Mouse (Mus musculus): Measurements from ENCODE around the gene 1110008P14Rik.

1110008P14Rik gene

GRCm38 (mm10) chr2:32381775-32382223, at the start of gene 1110008P14Rik:
TSS of gene 1110008P14Rik (minus strand) at chr2:32381938.
- CTCF ChIA-PET: interaction anchor here (0.6 to 2.0 kb wide), 24 partner anchors 9 to 248 kb away, joined by 3 to 25 read pairs (median 3); partner anchors contain the start of gene Dnm1 (in 1 of the 4)

GRCm38 (mm10) chr2:32430701-32431676, 49.3 kb upstream of the 1110008P14Rik start:
- ChIA-PET CTCF (interaction anchor here (0.6 to 3.0 kb wide), 10 partner anchors 21 to 535 kb away, joined by 3 to 14 read pairs (median 4); no protein-coding TSS in a partner anchor), POLR2A (interaction anchor here in 3 of 4 experiments (0.6 to 1.7 kb wide), 19 partner anchors 9 to 626 kb away, joined by 3 to 7 read pairs (median 3); partner anchors contain the start of genes Slc25a25 (in 2 of the 3), Fam102a (in 1 of the 3) and Naif1 (in 1 of the 3))

More at GRCm38 (mm10) chr2:32381775-32382223, at the start of gene 1110008P14Rik:
- POLR2A ChIA-PET: interaction anchor here in 3 of 4 experiments (0.5 to 1.4 kb wide), 26 partner anchors 9 to 554 kb away, joined by 3 to 6 read pairs (median 3); partner anchors contain the start of genes Ciz1 (in 1 of the 3) and Swi5 (in 1 of the 3)

- CTCF ChIA-PET: interaction anchor here in 3 of 4 experiments (0.6 to 2.0 kb wide), 8 partner anchors 8 to 1959 kb away, joined by 3 to 10 read pairs (median 4); no protein-coding TSS in a partner anchor
- POLR2A ChIA-PET: interaction anchor here in 3 of 4 experiments (0.7 to 1.7 kb wide), 9 partner anchors 10 to 113 kb away, joined by 3 to 4 read pairs (median 3); no protein-coding TSS in a partner anchor
Measured at GRCm38 (mm10) chr2:32429215-32429891, 47.6 kb upstream of the 1110008P14Rik start.

- ChIA-PET CTCF (interaction anchor here in 3 of 4 experiments (0.8 to 2.0 kb wide), 5 partner anchors 9 to 24 kb away, joined by 3 to 10 read pairs (median 5); no protein-coding TSS in a partner anchor), POLR2A (interaction anchor here in 2 of 4 experiments (0.7 to 1.7 kb wide), 8 partner anchors 9 to 112 kb away, joined by 3 to 4 read pairs (median 3); no protein-coding TSS in a partner anchor)
Measured at GRCm38 (mm10) chr2:32428262-32428722, 46.6 kb upstream of the 1110008P14Rik start.

GRCm38 (mm10) chr2:32427720-32428119, 46.0 kb upstream of the 1110008P14Rik start:
- ChIA-PET CTCF (interaction anchor here in 1 of 4 experiments (0.8 kb wide), 1 partner anchor 23 kb away, joined by 3 read pairs; no protein-coding TSS in a partner anchor), POLR2A (no interaction called here)

- CTCF ChIA-PET: interaction anchor here in 1 of 4 experiments (0.6 kb wide), 1 partner anchor 19 kb away, joined by 3 read pairs; no protein-coding TSS in a partner anchor
- POLR2A ChIA-PET: interaction anchor here in 1 of 4 experiments (1.4 kb wide), 1 partner anchor 27 kb away, joined by 3 read pairs; no protein-coding TSS in a partner anchor
Measured at GRCm38 (mm10) chr2:32426141-32426540, 44.4 kb upstream of the 1110008P14Rik start.

- CTCF ChIA-PET: interaction anchor here in 1 of 4 experiments (0.6 kb wide), 1 partner anchor 20 kb away, joined by 3 read pairs; no protein-coding TSS in a partner anchor
- POLR2A ChIA-PET: interaction anchor here in 2 of 4 experiments (0.7 to 1.5 kb wide), 3 partner anchors 14 to 65 kb away, joined by 3 to 4 read pairs (median 3); no protein-coding TSS in a partner anchor
Measured at GRCm38 (mm10) chr2:32425568-32425967, 43.8 kb upstream of the 1110008P14Rik start.

- POLR2A ChIA-PET: interaction anchor here in 1 of 4 experiments (1.4 to 1.5 kb wide), 2 partner anchors 13 to 28 kb away, joined by 3 to 4 read pairs; no protein-coding TSS in a partner anchor
- CTCF ChIA-PET: no interaction called here
Measured at GRCm38 (mm10) chr2:32424796-32425195, 43.1 kb upstream of the 1110008P14Rik start.

- ChIA-PET POLR2A (interaction anchor here in 1 of 4 experiments (0.7 to 1.5 kb wide), 2 partner anchors 12 to 28 kb away, joined by 3 to 4 read pairs; partner anchors contain the start of gene Slc25a25), CTCF (interaction anchor here in 1 of 4 experiments (0.6 kb wide), 1 partner anchor 32 kb away, joined by 3 read pairs; no protein-coding TSS in a partner anchor)
Measured at GRCm38 (mm10) chr2:32423481-32424331, 42.0 kb upstream of the 1110008P14Rik start.

GRCm38 (mm10) chr2:32421851-32422251, 40.1 kb upstream of the 1110008P14Rik start:
- CTCF ChIA-PET: interaction anchor here (0.5 to 2.6 kb wide), 7 partner anchors 17 to 740 kb away, joined by 3 to 11 read pairs (median 5); no protein-coding TSS in a partner anchor
- POLR2A ChIA-PET: interaction anchor here in 1 of 4 experiments (1.2 kb wide), 2 partner anchors 61 kb away, joined by 3 read pairs; no protein-coding TSS in a partner anchor

- ChIA-PET POLR2A (no interaction called here), CTCF (interaction anchor here in 2 of 4 experiments (2.0 to 2.6 kb wide), 2 partner anchors 16 to 66 kb away, joined by 5 to 11 read pairs (median 9); no protein-coding TSS in a partner anchor)
Measured at GRCm38 (mm10) chr2:32420647-32421046, 38.9 kb upstream of the 1110008P14Rik start.

- CTCF ChIA-PET: interaction anchor here in 1 of 4 experiments (2.6 kb wide), 1 partner anchor 15 kb away, joined by 9 read pairs; no protein-coding TSS in a partner anchor
- POLR2A ChIA-PET: no interaction called here
Measured at GRCm38 (mm10) chr2:32420066-32420608, 38.4 kb upstream of the 1110008P14Rik start.

- CTCF ChIA-PET: interaction anchor here in 2 of 4 experiments (1.1 to 6.9 kb wide), 2 partner anchors 14 to 15 kb away, joined by 4 to 52 read pairs; no protein-coding TSS in a partner anchor
Measured at GRCm38 (mm10) chr2:32419359-32419758, 37.6 kb upstream of the 1110008P14Rik start.

GRCm38 (mm10) chr2:32418430-32419151, 36.9 kb upstream of the 1110008P14Rik start:
- ChIA-PET POLR2A (interaction anchor here in 2 of 4 experiments (1.2 to 1.4 kb wide), 3 partner anchors 10 to 11 kb away, joined by 3 to 4 read pairs (median 4); no protein-coding TSS in a partner anchor), CTCF (interaction anchor here in 2 of 4 experiments (0.6 to 6.9 kb wide), 3 partner anchors 13 to 260 kb away, joined by 3 to 52 read pairs (median 4); no protein-coding TSS in a partner anchor)

More at GRCm38 (mm10) chr2:32419359-32419758, 37.6 kb upstream of the 1110008P14Rik start:
- POLR2A ChIA-PET: interaction anchor here in 1 of 4 experiments (1.4 kb wide), 2 partner anchors 10 kb away, joined by 3 to 4 read pairs; no protein-coding TSS in a partner anchor

GRCm38 (mm10) chr2:32417486-32417885, 35.7 kb upstream of the 1110008P14Rik start:
- CTCF ChIA-PET: interaction anchor here (0.7 to 6.9 kb wide), 4 partner anchors 12 to 13 kb away, joined by 3 to 52 read pairs (median 4); no protein-coding TSS in a partner anchor
- POLR2A ChIA-PET: interaction anchor here in 2 of 4 experiments (0.6 to 1.2 kb wide), 2 partner anchors 55 to 93 kb away, joined by 3 to 6 read pairs; no protein-coding TSS in a partner anchor
